Mouse (Mus musculus): ENCODE data around the gene Prp2. TPM values are rescaled to one million over a fixed set of nuclear protein-coding genes. Genes with fewer than 3 reads are reported as not detected.
"Not testable (repeated sequence)": the region's sequence is repeated elsewhere in the genome, so short reads cannot be mapped to it uniquely, and the experiment has no call there.

Gene Prp2
- total RNA-seq (2017), result not detected in 2 replicates

- ATAC-seq (replicated peaks; ENCODE audit: low read depth, poor library complexity, severe bottlenecking), result not testable (repeated sequence)
Measured at GRCm38 (mm10) chr6:132595613-132596012, at the start of gene Prp2. Gene Prp2, plus strand, starts transcription at chr6:132595913.

GRCm38 (mm10) chr6:132569509-132569908, 26.2 kb upstream of the Prp2 start, which contains the start of gene Prh1:
Gene Prh1, plus strand, starts transcription at chr6:132569809.
- not testable (repeated sequence) for ATAC-seq (replicated peaks; ENCODE audit: low read depth, poor library complexity, severe bottlenecking)

- ATAC-seq (replicated peaks; ENCODE audit: low read depth, poor library complexity, severe bottlenecking), result peak; percentile 82; the same call in 1 of the 2 replicates
Measured at GRCm38 (mm10) chr6:132649399-132649798, 53.7 kb downstream of the Prp2 start.

Other genes starting within 250 kb of the Prp2 start
- gene Gm8882, start 231.8 kb upstream of the Prp2 start, total RNA-seq (2017), result not detected in 2 replicates
- gene Prh1, start 26.1 kb upstream of the Prp2 start, total RNA-seq (2017), result not detected in 2 replicates
- gene A630073D07Rik, start 55.6 kb downstream of the Prp2 start, total RNA-seq (2017), result not detected in 2 replicates
- not detected in 2 replicates for gene Tas2r120, start 61.0 kb downstream of the Prp2 start, total RNA-seq (2017)
- not detected in 2 replicates for gene Tas2r121, start 105.1 kb downstream of the Prp2 start, total RNA-seq (2017)
- not detected in 2 replicates for gene Tas2r122, start 116.0 kb downstream of the Prp2 start, total RNA-seq (2017)
- not detected in 2 replicates for gene Tas2r115, start 142.1 kb downstream of the Prp2 start, total RNA-seq (2017)
- not detected in 2 replicates for gene Tas2r124, start 158.8 kb downstream of the Prp2 start, total RNA-seq (2017)
- gene Tas2r102, start 166.2 kb downstream of the Prp2 start, total RNA-seq (2017), result not detected in 2 replicates
- gene Tas2r136, start 182.2 kb downstream of the Prp2 start, total RNA-seq (2017), result not detected in 2 replicates
- not detected in 2 replicates for gene Tas2r117, start 206.9 kb downstream of the Prp2 start, total RNA-seq (2017)